In genomic region chr5:116591346-116592048, GRCm38 (mm10) we compare ENCODE assay signal across 9 mouse cellular contexts. TPM values are rescaled to one million over a fixed set of nuclear protein-coding genes. Genes with fewer than 3 reads are reported as not detected.
DNase-seq lines count a peak whose midpoint lies in the region; ATAC-seq and TF ChIP-seq lines count a peak whose summit lies in the region.
"Had no signal": no experiment of that assay in that cellular context is flagged by ENCODE, and none has a peak within 500 bp of the region (broad histone marks: within the 10 kb centered on the region; RNA-seq: fewer than 3 reads in every experiment).

Srrm4 (minus strand) TSS chr5:116591817.

- peak within 1 kb of the TSS; percentile 82 for H3K4me2 ChIP-seq in hindbrain, postnatal 0 days (ENCODE audit: low read depth, low read length)

- H3K27me3 ChIP-seq in hindbrain, postnatal 0 days (ENCODE audit: insufficient read depth, low read length): no peaks in the 10 kb centered on the region

- H3K4me1 ChIP-seq in hindbrain, postnatal 0 days (ENCODE audit: insufficient read depth, low read length): 0 out of 2 replicates have a peak, but pooled peaks cover 4% of the 10 kb centered on the region

- peak within 1 kb of the TSS; percentile 55 for H3K9ac ChIP-seq in hindbrain, postnatal 0 days (replicated peaks; ENCODE audit: low read length)

- H3K4me3 ChIP-seq in hindbrain, postnatal 0 days (ENCODE audit: low read length): peak within 1 kb of the TSS; percentile 55

- WGBS in hindbrain, postnatal 0 days: under 1% methylated on average over 49 of the region's 53 CpGs

- no peaks in the 10 kb centered on the region for H3K36me3 ChIP-seq in hindbrain, postnatal 0 days (ENCODE audit: insufficient read depth, low read length)

- no peak for TF ChIP-seq CTCF in hindbrain, postnatal 0 days (IDR thresholded peaks at IDR 0.05; ENCODE audit: low read depth)

- no peaks in the 10 kb centered on the region for H3K9me3 ChIP-seq in hindbrain, postnatal 0 days (ENCODE audit: low read length)

- DNase-seq in ZHBTc4 (ENCODE audit: low read depth, low spot score): peak; percentile 95
- peak; percentile 90 for DNase-seq in cerebellum, adult 8-10 months
- peak; percentile 87 for DNase-seq in forelimb bud, embryonic 11.5 days (ENCODE audit: low read depth, low spot score)
- peak; percentile 94 for DNase-seq in hindbrain, postnatal 0 days (ENCODE audit: low spot score)
- peak; percentile 82 to 90 for DNase-seq in left cerebral cortex, adult 18-20 months (ENCODE audit: low spot score in 2 of 2)
- DNase-seq in right cerebral cortex, postnatal 10 days (ENCODE audit: low spot score in 2 of 2): peak; percentile 94 to 95

- peak; percentile 90 for ATAC-seq in hindbrain, postnatal 0 days
- ATAC-seq in megakaryocyte progenitor cell, adult 5-6 weeks (replicated peaks; ENCODE audit: poor library complexity): peak; percentile 29; the same call in 1 of the 2 replicates
- no peak for ATAC-seq in inflammation-experienced regulatory T-cells, adult 6 months

- H3K27ac ChIP-seq in hindbrain, postnatal 0 days: peak within 1 kb of the TSS; percentile 87

RNA-seq across cellular contexts. Expression of gene Srrm4, which starts in this region (rescaled TPM):
- total RNA-seq in hindbrain, postnatal 0 days (2014; rRNA removed): 5.9 and 6.6 TPM in 2 replicates
- polyA plus RNA-seq in hindbrain, postnatal 0 days (2015; fragmentation: Nextera tagmentation; extraction: Ambion mirVana): 11.8 and 12.5 TPM in 2 replicates
- 10 to 100 TPM; 26.4 TPM for total RNA-seq in left cerebral cortex, adult 18-20 months (2021)
- not detected in 2 replicates for total RNA-seq in megakaryocyte progenitor cell, adult 5-6 weeks (2015)
- total RNA-seq in megakaryocyte progenitor cell, adult 5-6 weeks (2017): not detected in 2 replicates
- polyA plus RNA-seq in inflammation-experienced regulatory T-cells, adult 6 months (2017; shearing (Covaris generic)): not detected
- polyA plus RNA-seq: spleen, adult 2 months had no signal

Comparison
In these comparisons a context has a peak if more than half of its experiments do, and no peak if none do; other contexts are left out.
1. RNA of gene Srrm4 (polyA plus RNA-seq): 11.8 to 12.5 TPM in hindbrain, postnatal 0 days; not detected in inflammation-experienced regulatory T-cells, adult 6 months; every median in the first group is over 10 times any median in the second.
2. Peak in ATAC-seq in megakaryocyte progenitor cell, adult 5-6 weeks; RNA of the gene not detected or under 1 TPM.
3. Peak in every context shown above with its lines, with median percentiles within 50 percentile points of each other: DNase-seq.